Comparison of ENCODE assay signal across 8 mouse cellular contexts in the genomic region with DNA sequence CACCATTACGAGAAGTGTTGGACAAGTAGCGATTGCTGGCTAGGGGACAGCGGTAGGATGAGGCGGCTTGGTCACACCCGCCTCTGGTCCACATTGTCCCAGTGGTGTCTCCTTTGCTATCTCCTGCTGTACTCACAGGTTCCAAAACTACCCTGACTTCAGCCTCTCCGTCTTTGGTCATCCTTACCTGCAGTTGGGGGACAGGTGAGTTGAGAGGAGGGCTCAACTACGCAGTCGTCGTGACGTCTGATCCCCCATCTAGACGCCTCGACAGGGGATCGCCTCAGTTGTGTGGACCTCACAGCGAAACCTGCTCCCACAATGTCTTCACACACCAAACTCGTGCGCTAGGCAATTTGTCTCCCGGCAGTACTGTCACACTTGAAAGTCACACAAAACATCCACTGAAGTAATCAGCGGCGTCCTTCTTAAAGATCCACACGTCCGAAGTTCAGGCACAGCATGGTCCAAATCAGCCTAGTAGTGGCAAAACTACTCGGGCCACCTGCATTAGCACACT. TPM values are rescaled to one million over a fixed set of nuclear protein-coding genes. Genes with fewer than 3 reads are reported as not detected.
A peak's percentile ranks its signal among the peaks of the same experiment; 100 is the strongest.
DNase-seq lines count a peak whose midpoint lies in the region; ATAC-seq and TF ChIP-seq lines count a peak whose summit lies in the region.

No protein-coding gene starts in this region.

- H3K4me3 ChIP-seq in layer of hippocampus, adult 2 months, result peak overlapping the region; percentile 60
- peak overlapping the region; percentile 40 for H3K4me3 ChIP-seq in embryonic facial prominence, embryonic 14.5 days (ENCODE audit: low read depth, low read length)
- H3K4me3 ChIP-seq in midbrain, postnatal 0 days (ENCODE audit: low read depth, low read length), result peak overlapping the region; percentile 38

- 3% methylated on average over 22 of the region's 22 CpGs for WGBS in embryonic facial prominence, embryonic 14.5 days
- 6% methylated on average over 22 of the region's 22 CpGs for WGBS in midbrain, postnatal 0 days

- no peaks in the 10 kb centered on the region for H3K9me3 ChIP-seq in embryonic facial prominence, embryonic 14.5 days (ENCODE audit: control insufficient read depth, low read length)
- no peaks in the 10 kb centered on the region for H3K9me3 ChIP-seq in midbrain, postnatal 0 days (ENCODE audit: low read length)

- peak overlapping the region; percentile 47 for H3K9ac ChIP-seq in embryonic facial prominence, embryonic 14.5 days (ENCODE audit: low read depth, low read length)
- H3K9ac ChIP-seq in midbrain, postnatal 0 days (replicated peaks; ENCODE audit: low read length, poor library complexity, severe bottlenecking), result 0 out of 2 replicates have a peak overlapping the region, but pooled peaks have one; percentile 33

- H3K4me1 ChIP-seq in embryonic facial prominence, embryonic 14.5 days (ENCODE audit: control insufficient read depth, insufficient read depth, low read length), result peaks cover 13% of the 10 kb centered on the region
- H3K4me1 ChIP-seq in midbrain, postnatal 0 days (ENCODE audit: insufficient read depth, low read length), result peaks cover 6% of the 10 kb centered on the region; the same call in 1 of the 2 replicates

- no peak for DNase-seq in layer of hippocampus, adult 2 months (ENCODE audit: low spot score in 2 of 2)
- DNase-seq in layer of hippocampus, adult 9-11 months, result no peak
- no peak for DNase-seq in embryonic facial prominence, embryonic 14.5 days (ENCODE audit: low spot score)
- DNase-seq in induced T-regulatory cell, adult 2 months (ENCODE audit: low read depth), result peak; percentile 50
- no peak for DNase-seq in midbrain, postnatal 0 days (ENCODE audit: low spot score)
- no peak for DNase-seq in retina, postnatal 1 day
- no peak for DNase-seq in layer of hippocampus, adult 9-10 months (ENCODE audit: low spot score)

- peak overlapping the region; percentile 71 for H3K4me2 ChIP-seq in embryonic facial prominence, embryonic 14.5 days (ENCODE audit: low read depth, low read length)
- peak overlapping the region; percentile 69 for H3K4me2 ChIP-seq in midbrain, postnatal 0 days (ENCODE audit: low read depth, low read length, poor library complexity, severe bottlenecking)

- H3K27me3 ChIP-seq in embryonic facial prominence, embryonic 14.5 days (replicated peaks; ENCODE audit: control insufficient read depth, insufficient read depth, low read length), result peaks cover 13% of the 10 kb centered on the region
- no peaks in the 10 kb centered on the region for H3K27me3 ChIP-seq in midbrain, postnatal 0 days (ENCODE audit: insufficient read depth, low read length)

- no peak overlapping the region for H3K27ac ChIP-seq in layer of hippocampus, adult 2 months
- H3K27ac ChIP-seq in embryonic facial prominence, embryonic 14.5 days (replicated peaks; ENCODE audit: low read depth, low read length), result no peak overlapping the region
- no peak overlapping the region for H3K27ac ChIP-seq in midbrain, postnatal 0 days (ENCODE audit: low read depth, low read length)

- TF ChIP-seq CTCF in layer of hippocampus, adult 2 months (conservative IDR thresholded peaks at IDR 0.05), result no peak
- TF ChIP-seq CTCF in midbrain, postnatal 0 days (IDR thresholded peaks at IDR 0.05), result no peak

- no peaks in the 10 kb centered on the region for H3K36me3 ChIP-seq in embryonic facial prominence, embryonic 14.5 days (ENCODE audit: control insufficient read depth, insufficient read depth, low read length)
- no peaks in the 10 kb centered on the region for H3K36me3 ChIP-seq in midbrain, postnatal 0 days (ENCODE audit: insufficient read depth, low read length)

- no peak for ATAC-seq in embryonic facial prominence, embryonic 14.5 days (ENCODE audit: low read depth)
- ATAC-seq in midbrain, postnatal 0 days (ENCODE audit: low FRiP score), result no peak
- ATAC-seq in frontal cortex, adult (ENCODE audit: low TSS enrichment), result no peak

RNA-seq across cellular contexts. Expression of a gene that starts 1.6 kb away (rescaled TPM):
- 1 to 10 TPM; 2.6 to 2.8 TPM for total RNA-seq in layer of hippocampus, adult 2 months (2021)
- 1.3 TPM in 2 replicates for polyA plus RNA-seq in embryonic facial prominence, embryonic 14.5 days (2014; fragmentation: Nextera tagmentation; extraction: Ambion mirVana)
- 7.7 and 8.6 TPM in 2 replicates for total RNA-seq in midbrain, postnatal 0 days (2014; rRNA removed)
- polyA plus RNA-seq in midbrain, postnatal 0 days (2015; fragmentation: Nextera tagmentation; extraction: Ambion mirVana), result 3.4 and 3.7 TPM in 2 replicates

RNA-seq across cellular contexts. Expression of a gene that starts 2.1 kb away (rescaled TPM):
- total RNA-seq in layer of hippocampus, adult 2 months (2021), result 1 to 10 TPM in 1 of 2 experiments, under 1 TPM in 1; 0.79 to 1.3 TPM
- 3.4 and 4.6 TPM in 2 replicates for polyA plus RNA-seq in embryonic facial prominence, embryonic 14.5 days (2014; fragmentation: Nextera tagmentation; extraction: Ambion mirVana)
- 4.3 and 8.2 TPM in 2 replicates for total RNA-seq in midbrain, postnatal 0 days (2014; rRNA removed)
- 2.4 and 3.0 TPM in 2 replicates for polyA plus RNA-seq in midbrain, postnatal 0 days (2015; fragmentation: Nextera tagmentation; extraction: Ambion mirVana)

RNA-seq across cellular contexts. Expression of a gene that starts 7.2 kb away (rescaled TPM):
- 10 to 100 TPM; 56.8 to 61.5 TPM for total RNA-seq in layer of hippocampus, adult 2 months (2021)
- polyA plus RNA-seq in embryonic facial prominence, embryonic 14.5 days (2014; fragmentation: Nextera tagmentation; extraction: Ambion mirVana), result 5.2 and 5.3 TPM in 2 replicates
- total RNA-seq in midbrain, postnatal 0 days (2014; rRNA removed), result 38.9 and 41.5 TPM in 2 replicates
- 5.0 and 5.1 TPM in 2 replicates for polyA plus RNA-seq in midbrain, postnatal 0 days (2015; fragmentation: Nextera tagmentation; extraction: Ambion mirVana)

RNA-seq across cellular contexts. Expression of a gene that starts 24.2 kb away (rescaled TPM):
- total RNA-seq in layer of hippocampus, adult 2 months (2021), result 100 to 1,000 TPM; 226 to 240 TPM
- polyA plus RNA-seq in embryonic facial prominence, embryonic 14.5 days (2014; fragmentation: Nextera tagmentation; extraction: Ambion mirVana), result 912 and 926 TPM in 2 replicates
- 932 and 1,043 TPM in 2 replicates for total RNA-seq in midbrain, postnatal 0 days (2014; rRNA removed)
- polyA plus RNA-seq in midbrain, postnatal 0 days (2015; fragmentation: Nextera tagmentation; extraction: Ambion mirVana), result 317 and 331 TPM in 2 replicates

RNA-seq across cellular contexts. Expression of a gene that starts 47.1 kb away (rescaled TPM):
- total RNA-seq in layer of hippocampus, adult 2 months (2021), result 1 to 10 TPM; 3.6 to 4.3 TPM
- 6.9 and 7.6 TPM in 2 replicates for polyA plus RNA-seq in embryonic facial prominence, embryonic 14.5 days (2014; fragmentation: Nextera tagmentation; extraction: Ambion mirVana)
- total RNA-seq in midbrain, postnatal 0 days (2014; rRNA removed), result 6.2 and 7.6 TPM in 2 replicates
- 4.9 and 5.8 TPM in 2 replicates for polyA plus RNA-seq in midbrain, postnatal 0 days (2015; fragmentation: Nextera tagmentation; extraction: Ambion mirVana)
